Mouse (Mus musculus): ENCODE results near the gene Accs. TPM values are rescaled to one million over a fixed set of nuclear protein-coding genes. Genes with fewer than 3 reads are reported as not detected.
A peak's percentile ranks its signal among the peaks of the same experiment; 100 is the strongest.

Accs gene
- 13.2 and 22.0 TPM in 2 replicates for polyA plus RNA-seq (2012; rRNA removed)

DNA sequence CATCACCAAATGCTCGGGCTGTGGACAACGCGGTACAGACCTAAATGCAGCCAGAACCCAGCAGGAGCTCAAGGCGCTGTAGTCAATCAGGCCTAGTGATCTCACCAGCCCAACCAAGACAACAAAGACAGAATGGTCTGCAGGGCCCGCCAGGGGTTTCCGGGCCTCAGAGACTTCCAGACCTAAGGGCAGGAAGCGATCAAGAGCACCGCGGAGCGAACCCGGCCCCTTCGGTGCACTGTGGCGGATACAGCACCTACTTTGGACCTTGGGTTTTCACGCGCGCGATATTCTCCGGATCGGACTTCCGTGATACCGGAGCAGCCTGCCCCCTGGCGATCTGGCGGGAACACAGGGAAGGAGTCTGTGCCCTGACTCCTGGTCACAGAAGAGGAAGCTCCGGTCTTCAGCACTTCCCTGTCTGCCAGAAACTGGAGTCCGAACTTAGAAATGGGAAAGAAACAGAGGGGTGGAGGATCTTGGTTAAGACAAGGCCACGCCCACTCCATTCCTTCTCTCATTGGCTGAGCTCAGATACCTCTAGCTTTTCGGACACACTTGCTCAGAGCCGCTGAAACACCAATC, at the start of gene Accs:
Accs (minus strand) TSS at position 439 of the 585 bp plus-strand sequence.
- peak; percentile 51 for DNase-seq (ENCODE audit: low read depth)

DNA sequence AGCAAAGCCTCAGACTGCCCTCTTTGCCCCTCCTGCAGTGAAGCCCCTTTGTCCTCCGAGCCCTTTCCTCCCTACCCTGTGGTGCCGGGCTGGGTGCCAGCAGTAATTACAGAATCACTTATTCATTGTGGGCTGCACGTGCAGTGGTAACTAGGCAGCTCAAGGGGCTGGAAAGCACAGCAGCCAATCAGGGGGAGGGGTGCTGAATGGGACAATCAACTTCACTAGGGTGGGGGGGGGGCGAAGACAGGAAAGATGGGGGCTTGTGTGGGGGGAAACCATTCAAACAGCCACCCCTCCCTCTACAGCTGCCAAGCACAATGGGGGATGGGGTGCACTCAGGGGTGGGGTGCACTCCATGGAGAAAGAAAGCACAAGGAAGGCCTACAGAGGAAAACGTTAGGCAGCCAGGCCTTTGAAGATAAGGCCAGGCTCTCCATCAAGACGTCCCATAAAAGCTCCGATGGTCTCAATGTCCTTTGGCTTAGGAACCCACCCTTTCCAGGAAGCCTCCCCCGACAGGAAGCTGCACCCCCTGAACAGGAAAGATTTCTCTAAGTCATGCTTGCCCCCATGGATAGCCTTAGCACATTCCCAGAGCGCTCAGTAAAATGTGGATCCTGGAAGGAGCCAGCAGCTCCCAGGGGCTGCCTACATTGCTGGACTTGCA, 42.0 kb upstream of the Accs start:
- DNase-seq (ENCODE audit: low read depth): no peak

DNA sequence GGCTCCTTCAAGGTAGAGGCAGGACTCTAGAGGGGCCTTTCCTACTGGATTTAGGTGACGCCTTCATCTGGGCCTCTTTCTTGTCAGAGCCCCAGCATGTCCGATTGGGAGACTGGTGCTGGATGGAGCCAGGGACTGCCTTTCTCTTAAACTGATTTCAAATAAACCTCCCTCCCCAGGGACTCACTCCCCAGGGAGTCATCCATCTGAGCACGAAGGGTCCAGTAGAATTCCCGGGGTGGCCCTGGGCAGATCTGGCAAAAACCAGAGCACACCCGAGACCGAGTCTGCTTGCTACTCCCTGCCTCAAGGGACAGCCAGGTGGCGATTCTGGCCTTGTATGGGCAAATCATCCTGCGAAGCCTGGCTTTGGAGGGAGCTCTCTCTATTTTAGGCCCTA, 40.4 kb upstream of the Accs start:
- DNase-seq (ENCODE audit: low read depth): no peak

GRCm38 (mm10) chr2:93889071-93889470, 39.3 kb upstream of the Accs start:
- DNase-seq (ENCODE audit: low read depth): no peak

GRCm38 (mm10) chr2:93888366-93888765, 38.6 kb upstream of the Accs start:
- DNase-seq (ENCODE audit: low read depth): no peak

GRCm38 (mm10) chr2:93887273-93887672, 37.5 kb upstream of the Accs start:
- no peak for DNase-seq (ENCODE audit: low read depth)

- DNase-seq (ENCODE audit: low read depth): no peak
Measured at GRCm38 (mm10) chr2:93886013-93886794, 36.5 kb upstream of the Accs start.

- no peak for DNase-seq (ENCODE audit: low read depth)
Measured at GRCm38 (mm10) chr2:93883066-93883465, 33.3 kb upstream of the Accs start.

DNA sequence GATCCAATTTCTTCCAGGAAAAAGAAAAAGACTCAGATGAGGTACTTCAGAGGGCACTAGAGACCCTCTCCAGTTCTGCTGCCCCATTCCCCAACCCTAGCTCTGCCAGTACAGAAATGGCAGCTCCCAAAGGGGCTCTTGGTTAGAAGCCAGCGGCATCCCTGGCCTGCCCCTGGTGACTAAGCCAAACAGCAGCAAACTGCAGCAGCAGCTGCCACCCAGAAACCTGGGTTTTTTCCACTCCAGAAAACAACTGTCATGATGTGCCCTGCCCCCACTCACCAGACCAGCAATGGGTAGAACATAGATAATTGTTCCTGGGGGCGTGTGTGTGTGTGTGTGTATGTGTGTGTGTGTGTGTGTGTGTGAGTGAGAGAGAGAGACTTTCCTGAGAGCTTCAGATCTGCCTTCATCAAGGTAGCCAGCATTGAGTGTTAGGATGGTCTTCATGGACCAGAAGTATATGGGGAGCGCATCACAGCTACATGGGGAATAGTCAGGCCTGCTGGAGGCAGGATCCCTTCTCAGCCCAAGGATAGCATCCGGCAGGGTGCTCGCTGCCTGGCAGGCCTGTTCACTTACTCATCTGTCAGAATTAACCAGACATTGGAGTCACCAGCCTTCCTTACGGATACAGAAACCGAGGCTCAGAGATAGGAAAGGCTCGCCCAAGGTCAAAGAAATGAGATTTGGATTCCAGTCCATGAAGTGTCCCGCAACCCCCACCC, 32.1 kb upstream of the Accs start:
- DNase-seq (ENCODE audit: low read depth): no peak

- DNase-seq (ENCODE audit: low read depth): no peak
Measured at GRCm38 (mm10) chr2:93880981-93881380, 31.2 kb upstream of the Accs start.

- DNase-seq (ENCODE audit: low read depth): no peak
Measured at GRCm38 (mm10) chr2:93880450-93880849, 30.7 kb upstream of the Accs start.

- DNase-seq (ENCODE audit: low read depth): no peak
Measured at GRCm38 (mm10) chr2:93877005-93877404, 27.3 kb upstream of the Accs start.

GRCm38 (mm10) chr2:93874606-93875005, 24.9 kb upstream of the Accs start:
- DNase-seq (ENCODE audit: low read depth): no peak

DNA sequence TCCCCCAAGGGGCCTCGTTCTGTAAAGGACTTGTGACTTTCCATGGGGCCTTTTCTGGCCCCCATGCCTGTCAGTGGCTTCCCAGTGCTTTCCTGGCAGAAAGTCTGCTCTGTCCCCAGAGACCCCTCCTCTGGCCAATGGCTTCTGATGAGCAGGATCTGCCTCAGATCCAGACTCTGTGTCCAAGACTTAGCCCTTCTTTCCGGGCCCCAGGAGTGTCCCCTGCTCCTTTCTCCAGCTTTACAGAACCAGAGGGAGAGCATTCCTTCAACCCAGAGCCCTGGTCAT, 24.4 kb upstream of the Accs start:
- DNase-seq (ENCODE audit: low read depth): no peak

GRCm38 (mm10) chr2:93873449-93874226, 23.9 kb upstream of the Accs start:
- no peak for DNase-seq (ENCODE audit: low read depth)

DNA sequence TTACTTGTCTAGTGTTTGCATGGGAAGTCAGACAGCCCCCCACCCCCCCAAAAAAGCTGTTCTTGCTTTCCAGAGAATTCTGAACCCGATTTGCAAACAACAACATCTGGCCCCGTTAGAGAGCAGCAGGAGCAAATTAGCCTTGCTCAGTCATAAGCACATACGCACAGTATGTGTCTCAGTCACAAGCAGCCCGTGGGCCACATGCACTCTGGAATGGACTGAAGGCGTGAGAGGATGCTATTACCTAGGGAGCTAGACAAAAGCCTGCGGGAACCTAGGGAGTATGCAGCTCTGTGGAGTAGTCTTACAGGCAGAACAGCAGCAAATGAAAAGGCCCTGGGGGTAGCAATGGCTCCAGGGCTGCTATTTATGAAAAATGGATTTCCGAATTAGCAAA, 22.5 kb upstream of the Accs start:
- DNase-seq (ENCODE audit: low read depth): no peak

DNA sequence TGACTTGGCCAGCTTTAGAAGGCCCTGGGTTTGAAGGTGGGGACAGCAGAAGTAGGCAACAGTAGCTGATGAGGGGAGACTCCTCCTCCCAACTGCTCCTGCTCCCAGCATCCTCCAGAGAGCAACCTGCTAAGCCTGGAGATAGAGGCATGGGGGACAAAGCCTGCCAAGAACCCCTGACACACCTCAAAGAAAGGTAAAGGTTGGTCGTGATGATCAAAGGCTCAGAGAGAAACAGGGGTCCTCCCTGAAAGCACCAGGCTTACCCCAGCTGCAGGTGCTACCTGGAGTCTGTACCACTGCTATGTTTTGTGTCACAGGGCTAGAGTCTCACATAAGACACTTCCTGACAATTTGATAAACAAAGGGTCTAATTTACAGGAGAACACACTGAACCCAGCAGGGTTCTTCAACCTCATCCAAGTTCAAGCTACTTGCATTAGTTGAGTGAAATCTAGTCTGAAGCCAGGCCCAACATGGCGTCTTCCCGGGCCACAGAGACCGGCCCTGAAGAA, 21.7 kb upstream of the Accs start:
- no peak for DNase-seq (ENCODE audit: low read depth)

GRCm38 (mm10) chr2:93870842-93871241, 21.1 kb upstream of the Accs start:
- DNase-seq (ENCODE audit: low read depth): no peak

DNA sequence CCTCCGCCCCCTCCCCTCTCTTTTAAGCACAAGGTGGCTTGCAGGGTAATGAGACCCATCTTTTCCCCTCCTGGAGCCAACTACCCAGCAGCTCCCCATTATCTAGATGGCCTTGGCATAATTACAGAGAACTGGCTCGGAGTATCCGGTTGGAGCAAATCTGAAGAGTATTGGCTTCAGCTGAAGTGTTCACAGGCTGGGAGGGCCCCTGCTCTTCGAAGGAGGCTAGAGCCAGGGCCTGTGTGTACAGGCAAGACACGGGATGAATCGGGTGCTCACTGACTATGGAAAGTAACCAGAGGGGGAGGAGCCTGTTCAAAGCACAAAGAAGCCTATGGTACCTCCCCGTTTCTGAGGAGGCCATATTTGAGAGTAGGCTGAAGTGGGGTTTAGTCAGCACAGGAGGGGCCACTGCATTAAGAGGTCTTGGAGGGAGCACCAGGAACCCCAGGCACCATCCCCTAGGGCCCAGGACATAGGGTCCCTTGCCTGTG, 19.4 kb upstream of the Accs start, which contains the start of gene Accsl:
Accsl (minus strand) TSS at position 51 of the 494 bp plus-strand sequence.
- DNase-seq (ENCODE audit: low read depth): no peak

DNA sequence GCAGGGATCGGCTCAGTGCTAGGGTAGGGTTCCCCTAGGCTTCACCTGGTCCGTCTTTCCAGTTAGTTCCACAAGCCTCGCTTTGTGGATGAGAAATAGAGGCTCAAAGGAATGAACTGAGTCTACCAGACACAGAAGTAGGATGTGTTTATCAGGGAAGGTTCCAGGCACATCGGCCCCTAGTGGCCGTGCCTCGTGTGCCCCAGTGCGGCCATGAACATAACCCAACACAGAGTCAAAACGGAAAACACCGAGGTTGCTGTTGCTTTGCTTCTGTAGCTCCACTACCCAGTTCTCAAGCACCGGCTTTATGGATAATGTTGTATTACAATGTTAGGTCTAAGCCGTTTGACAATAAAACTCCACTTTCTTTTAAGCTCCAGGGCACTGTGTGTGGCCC, 18.8 kb upstream of the Accs start:
- no peak for DNase-seq (ENCODE audit: low read depth)

DNA sequence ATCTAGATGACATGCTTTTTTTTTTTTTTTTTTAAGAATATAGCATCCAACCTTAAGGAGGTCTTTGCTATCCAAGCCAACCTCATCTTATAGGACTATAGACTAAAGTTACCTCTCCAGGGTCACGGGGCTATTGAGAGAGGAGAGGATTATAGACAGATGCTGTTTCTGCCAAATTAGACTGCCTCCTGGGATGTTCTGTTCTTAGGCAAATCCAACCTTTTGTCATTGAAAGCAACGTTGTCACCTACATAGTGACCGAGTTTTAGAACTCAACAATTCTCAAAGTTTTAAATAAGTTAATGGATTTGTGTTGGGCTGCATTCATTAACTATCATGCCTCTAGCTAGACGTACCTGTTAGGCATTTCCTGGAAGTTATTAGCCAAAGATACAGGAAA, 13.5 kb upstream of the Accs start:
- no peak for DNase-seq (ENCODE audit: low read depth)
